Mouse (Mus musculus) limb, embryonic 14.5 days (tissue): ENCODE measurements around the gene Hsph1. TPM values are rescaled to one million over a fixed set of nuclear protein-coding genes. Genes with fewer than 3 reads are reported as not detected.

ENCODE experiments used
- ATAC-seq: fragments of 200-750 bp; cut with Nextera tagmentation; 2 replicates; pipeline ENCODE4 v1.8.0; 2017; ENCODE audit warnings: low read depth, moderate number of reproducible peaks, moderate TSS enrichment; ENCODE audit not compliant: low FRiP score
- DNase-seq: peaks from one replicate; pipeline ENCODE4 v3.0.0-alpha.2; 2015; ENCODE audit warnings: low spot score
- H3K27ac ChIP-seq: fragments of 300-500 bp; sonication (generic); replicated peaks from 2 replicates; pipeline ENCODE4 v1.5.1; 2014; ENCODE audit warnings: low read depth, mild to moderate bottlenecking, low read length, moderate library complexity, mixed read lengths
- H3K27me3 ChIP-seq: fragments of 300-500 bp; sonication (generic); 2 replicates; pipeline ENCODE4 v1.6.1; 2014; ENCODE audit warnings: low read length, mixed read lengths; ENCODE audit not compliant: control insufficient read depth, insufficient read depth
- H3K36me3 ChIP-seq: fragments of 300-500 bp; sonication (generic); 2 replicates; pipeline ENCODE4 v1.6.1; 2014; ENCODE audit warnings: mild to moderate bottlenecking, low read length, moderate library complexity, mixed read lengths; ENCODE audit not compliant: control insufficient read depth, insufficient read depth
- H3K4me1 ChIP-seq: fragments of 300-500 bp; sonication (generic); 2 replicates; pipeline ENCODE4 v1.6.1; 2014; ENCODE audit warnings: antibody characterized with exemption, low read length, mixed read lengths; ENCODE audit not compliant: control insufficient read depth, insufficient read depth
- H3K4me2 ChIP-seq: fragments of 300-500 bp; sonication (generic); replicated peaks from 2 replicates; pipeline ENCODE4 v1.6.1; 2014; ENCODE audit warnings: low read depth, mild to moderate bottlenecking, low read length, moderate library complexity; ENCODE audit not compliant: severe bottlenecking
- H3K4me3 ChIP-seq: fragments of 300-500 bp; sonication (generic); replicated peaks from 2 replicates; pipeline ENCODE4 v1.5.1; 2014; ENCODE audit warnings: low read length
- H3K9ac ChIP-seq: fragments of 300-500 bp; sonication (generic); 2 replicates; pipeline ENCODE4 v1.6.1; 2014; ENCODE audit warnings: mild to moderate bottlenecking, low read depth, low read length, moderate library complexity; ENCODE audit not compliant: severe bottlenecking
- H3K9me3 ChIP-seq: fragments of 300-500 bp; sonication (generic); 2 replicates; pipeline ENCODE4 v1.6.1; 2016; ENCODE audit warnings: low read length; ENCODE audit not compliant: control insufficient read depth
- POLR2A ChIP-seq: fragments of 200-500 bp; IDR thresholded peaks from 2 replicates; pipeline ENCODE4 v1.8.0; 2012; ENCODE audit warnings: inconsistent platforms, mild to moderate bottlenecking, moderate library complexity, borderline replicate concordance; ENCODE audit not compliant: insufficient read depth, insufficient read length; ENCODE audit errors: extremely low read depth
- WGBS: fragments of 180-500 bp; shearing (Covaris S2); extraction: QIAGEN DNeasy Blood & Tissue Kit; methylation state at CpG from one replicate; pipeline ENCODE4 v1.1.7; 2014; 5-methylcytosine and 5-hydroxymethylcytosine counted together
- polyA plus RNA-seq, 2 experiments: library from polyadenylated mRNA; depleted of rRNA in 1 of 2; stranded (reverse) in 1 of 2; unstranded in 1 of 2; fragments of >200 nt; fragmentation: Nextera tagmentation in 1 of 2; extraction: Ambion mirVana in 1 of 2; gene quantifications; 2 replicates each; pipeline versions ENCODE4 v1.2.1 to v1.2.3; 2012 to 2014

The Hsph1 gene
- polyA plus RNA-seq, 2 experiments: 46.9 to 63.4 TPM

DNA sequence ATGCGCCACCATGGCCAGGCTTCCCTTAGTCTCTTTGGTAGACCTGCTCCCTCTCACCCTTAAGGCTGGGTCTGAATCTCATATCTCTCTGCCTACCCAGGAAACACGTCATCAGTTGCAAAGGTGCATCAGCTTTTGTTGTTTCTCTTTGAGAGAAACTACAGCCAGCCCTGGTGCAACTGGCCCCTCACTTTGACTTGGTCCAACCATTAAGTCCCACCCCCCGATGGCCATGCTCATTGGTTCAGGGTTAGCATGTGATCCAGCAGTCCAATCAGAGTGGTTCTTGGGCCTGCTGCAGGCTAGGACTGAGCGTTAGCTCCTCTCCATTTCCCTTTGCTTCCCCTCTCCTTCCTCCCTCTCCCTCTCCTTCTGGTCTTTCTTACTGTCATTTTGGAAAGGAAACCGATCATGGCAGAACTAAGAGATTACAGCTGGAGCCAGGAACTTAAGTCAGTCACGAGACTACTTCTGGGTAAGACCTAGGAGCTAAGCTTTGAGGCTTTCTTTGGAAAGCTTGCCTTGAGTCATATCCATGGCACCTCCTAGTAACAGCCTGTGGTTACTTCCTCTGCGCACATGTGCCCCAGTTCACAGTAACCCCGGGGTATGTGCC lies 5.2 kb upstream of the Hsph1 start:
- Histone ChIP-seq H3K27ac (no peak overlapping the region), H3K4me2 (no peak overlapping the region), H3K9ac (no peak overlapping the region), H3K4me3 (no peak overlapping the region), H3K4me1 (no peaks in the 10 kb centered on the region), H3K9me3 (no peaks in the 10 kb centered on the region), H3K27me3 (no peaks in the 10 kb centered on the region), H3K36me3 (no peaks in the 10 kb centered on the region)
- DNase-seq (no peak), ATAC-seq (no peak)
- TF ChIP-seq POLR2A: no peak
- 82% methylated on average over 8 of the region's 8 CpGs for WGBS

DNA sequence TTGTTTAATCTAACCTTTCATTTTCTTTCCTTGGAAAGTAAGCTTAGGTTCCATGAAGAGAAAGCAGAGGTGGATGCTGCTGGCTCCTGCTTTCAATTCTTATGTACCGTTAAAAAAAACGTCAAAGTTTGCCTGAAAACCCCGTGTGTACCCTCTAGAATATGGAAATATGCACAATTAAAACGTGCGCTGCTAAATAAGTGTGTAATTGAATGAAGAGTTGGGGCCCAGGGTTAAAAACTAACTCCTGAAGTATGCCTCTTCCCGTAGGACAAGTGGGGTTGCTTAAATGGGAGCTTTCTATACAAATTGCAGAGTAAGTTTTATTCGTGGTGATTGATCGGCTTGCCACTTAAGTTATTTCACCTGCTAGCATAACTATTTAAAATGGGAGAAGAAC lies 1.1 kb upstream of the Hsph1 start:
- Histone ChIP-seq H3K4me1 (peaks cover 10% of the 10 kb centered on the region; the same call in 1 of the 2 replicates), H3K4me3 (peak overlapping the region; percentile 78), H3K4me2 (peak overlapping the region; percentile 72), H3K27ac (peak overlapping the region; percentile 84), H3K9me3 (no peaks in the 10 kb centered on the region), H3K27me3 (no peaks in the 10 kb centered on the region), H3K36me3 (peaks cover 14% of the 10 kb centered on the region), H3K9ac (peak overlapping the region; percentile 64; the same call in 1 of the 2 replicates)
- WGBS: 48% methylated on average over 8 of the region's 8 CpGs
- DNase-seq (no peak), ATAC-seq (no peak)
- TF ChIP-seq POLR2A: no peak

DNA sequence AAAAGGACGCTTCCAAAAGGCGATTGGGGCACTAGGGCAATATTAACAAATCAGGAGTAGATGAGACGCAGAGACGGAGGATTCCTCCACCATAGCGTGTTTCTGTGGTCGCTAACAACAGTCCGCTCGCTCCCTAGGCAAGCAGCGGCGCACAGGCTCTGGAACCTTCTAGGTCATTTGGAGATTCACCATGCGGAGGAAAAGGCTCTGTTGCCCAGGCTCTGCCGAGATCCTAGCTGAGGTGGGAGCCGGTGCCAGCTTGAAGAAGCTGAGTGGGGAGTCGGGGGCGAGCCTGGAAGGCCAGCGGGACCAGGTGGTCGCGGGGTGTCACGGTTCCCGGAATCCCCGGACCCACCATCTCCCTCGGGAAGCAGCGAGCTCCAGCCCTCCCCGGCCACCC lies 620 bp downstream of the Hsph1 start:
- Histone ChIP-seq H3K4me3 (peak overlapping the region; percentile 78), H3K36me3 (peaks cover 31% of the 10 kb centered on the region), H3K27ac (peak overlapping the region; percentile 90), H3K4me1 (peaks cover 10% of the 10 kb centered on the region; the same call in 1 of the 2 replicates), H3K27me3 (no peaks in the 10 kb centered on the region), H3K9me3 (no peaks in the 10 kb centered on the region), H3K9ac (peak overlapping the region; percentile 78), H3K4me2 (peak overlapping the region; percentile 72)
- peak; percentile 47 for DNase-seq
- WGBS: 0% methylated on average over 21 of the region's 24 CpGs
- no peak for ATAC-seq
- no peak for TF ChIP-seq POLR2A

DNA sequence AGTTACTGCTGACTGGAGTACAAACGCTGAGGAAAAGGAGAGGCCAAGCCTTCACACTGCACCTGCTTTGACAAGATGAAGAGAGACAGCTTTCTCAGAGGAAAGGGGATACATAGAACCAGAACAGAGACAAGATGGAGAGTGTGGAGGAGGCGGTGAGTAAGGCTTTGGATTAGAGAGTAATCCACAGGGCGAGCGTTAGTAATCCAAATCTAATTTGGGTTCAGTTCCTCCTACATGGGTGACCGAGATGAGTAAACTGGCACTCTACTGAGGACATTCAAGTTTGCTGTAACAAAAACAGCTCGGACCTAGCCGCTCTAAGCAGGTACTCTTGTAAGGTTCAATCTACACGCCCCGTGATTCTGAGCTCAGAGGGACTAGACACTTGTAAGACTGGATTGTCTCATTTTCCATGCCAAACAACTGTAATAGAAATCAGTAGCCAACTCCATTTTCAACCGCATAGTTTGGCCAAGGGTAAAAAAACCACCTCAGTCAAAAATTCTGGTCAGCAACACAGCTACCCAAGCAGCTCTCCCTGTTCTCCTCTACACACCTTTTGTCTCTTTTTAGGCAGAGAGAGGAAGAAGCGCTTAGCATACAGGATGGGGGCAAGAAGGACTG lies 1.7 kb downstream of the Hsph1 start:
- ATAC-seq (no peak), DNase-seq (no peak)
- TF ChIP-seq POLR2A: no peak
- H3K27me3 ChIP-seq: no peaks in the 10 kb centered on the region
- no peak overlapping the region for H3K27ac ChIP-seq
- 67% methylated on average over 11 of the region's 11 CpGs for WGBS
- H3K9me3 ChIP-seq: no peaks in the 10 kb centered on the region
- peaks cover 10% of the 10 kb centered on the region; the same call in 1 of the 2 replicates for H3K4me1 ChIP-seq
- peak overlapping the region; percentile 78 for H3K9ac ChIP-seq
- peaks cover 42% of the 10 kb centered on the region for H3K36me3 ChIP-seq
- H3K4me3 ChIP-seq: peak overlapping the region; percentile 78
- H3K4me2 ChIP-seq: peak overlapping the region; percentile 72

DNA sequence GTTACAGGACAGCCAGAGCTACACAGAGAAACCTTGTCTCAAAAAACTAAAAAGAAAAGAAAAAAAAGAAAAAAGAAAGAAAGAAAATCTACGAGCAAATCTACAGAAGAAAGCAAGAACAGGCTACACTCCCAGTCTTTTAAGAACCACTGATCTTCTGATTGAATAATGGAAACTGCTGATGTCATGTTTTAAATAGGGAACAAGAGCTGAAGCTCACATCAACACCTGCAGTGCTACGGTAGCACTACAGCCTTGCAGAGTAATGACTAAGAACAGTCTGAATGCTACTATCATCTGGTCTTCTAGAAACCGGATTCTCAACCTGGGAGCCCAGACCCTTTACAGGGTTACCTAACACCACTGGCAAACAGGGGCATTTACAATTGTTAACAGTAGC lies 10.6 kb downstream of the Hsph1 start:
- no peaks in the 10 kb centered on the region for H3K27me3 ChIP-seq
- no peak for TF ChIP-seq POLR2A
- no peak for ATAC-seq

More for the DNA sequence above, 10.6 kb downstream of the Hsph1 start:
- Histone ChIP-seq H3K9me3 (no peaks in the 10 kb centered on the region), H3K36me3 (peaks cover 97% of the 10 kb centered on the region), H3K4me2 (no peak overlapping the region), H3K4me3 (no peak overlapping the region), H3K27ac (no peak overlapping the region), H3K9ac (no peak overlapping the region), H3K4me1 (no peaks in the 10 kb centered on the region)
- 84% methylated on average over 3 of the region's 3 CpGs for WGBS
- DNase-seq: no peak
